Comparison of ENCODE assay signal across 24 mouse cellular contexts in genomic region chr9:115683951-115684350, GRCm38 (mm10).
"Had no signal": no experiment of that assay in that cellular context is flagged by ENCODE, and none has a peak within 500 bp of the region (broad histone marks: within the 10 kb centered on the region; RNA-seq: fewer than 3 reads in every experiment).

No protein-coding gene starts in this region.

- DNase-seq: gastrocnemius, postnatal 14 days; gastrocnemius, postnatal 36 days; heart, adult 11 months; heart, adult 2 months; heart, postnatal 14 days; heart, postnatal 36 days; kidney, adult 11 months; kidney, adult 2 months; kidney, adult 9 months; kidney, postnatal 14 days; kidney, postnatal 36 days; layer of hippocampus, adult 9-11 months; layer of hippocampus, postnatal 36 days; liver had no signal

- H3K36me3 ChIP-seq: heart, embryonic 13.5 days; heart, embryonic 15.5 days; hindbrain, embryonic 13.5 days; hindbrain, embryonic 15.5 days; kidney, embryonic 15.5 days; limb, embryonic 10.5 days; limb, embryonic 12.5 days; liver, embryonic 15.5 days had no signal

- ATAC-seq: hindbrain, postnatal 0 days; intestine, embryonic 16.5 days had no signal

- H3K27me3 ChIP-seq: heart, embryonic 13.5 days; heart, embryonic 15.5 days; hindbrain, embryonic 13.5 days; hindbrain, embryonic 15.5 days; kidney, embryonic 15.5 days; limb, embryonic 12.5 days; liver, embryonic 15.5 days had no signal
